Mouse (Mus musculus) midbrain, postnatal 0 days (tissue): Measurements from ENCODE around the gene Tmem262. TPM values are rescaled to one million over a fixed set of nuclear protein-coding genes. Genes with fewer than 3 reads are reported as not detected.

ENCODE experiments used
- ATAC-seq: fragments of 200-750 bp; cut with Nextera tagmentation; 2 replicates; pipeline ENCODE4 v1.8.0; 2017; ENCODE audit warnings: moderate number of reproducible peaks, mild to moderate bottlenecking, moderate TSS enrichment, moderate library complexity; ENCODE audit not compliant: low FRiP score
- DNase-seq: peaks from one replicate; pipeline ENCODE4 v3.0.0-alpha.2; 2015; ENCODE audit warnings: low spot score
- H3K27ac ChIP-seq: fragments of 300-500 bp; sonication (generic); 2 replicates; pipeline ENCODE4 v1.5.1; 2014; ENCODE audit warnings: low read depth, mild to moderate bottlenecking, low read length, mixed read lengths
- H3K27me3 ChIP-seq: fragments of 300-500 bp; sonication (generic); 2 replicates; pipeline ENCODE4 v1.6.1; 2014; ENCODE audit warnings: low read length, control low read depth, mixed read lengths; ENCODE audit not compliant: insufficient read depth
- H3K36me3 ChIP-seq: fragments of 300-500 bp; sonication (generic); 2 replicates; pipeline ENCODE4 v1.6.1; 2014; ENCODE audit warnings: low read length, control low read depth, mixed read lengths; ENCODE audit not compliant: insufficient read depth
- H3K4me1 ChIP-seq: fragments of 300-500 bp; sonication (generic); 2 replicates; pipeline ENCODE4 v1.6.1; 2014; ENCODE audit warnings: mild to moderate bottlenecking, control low read depth, antibody characterized with exemption, low read length, mixed read lengths; ENCODE audit not compliant: insufficient read depth
- H3K4me2 ChIP-seq: fragments of 300-500 bp; sonication (generic); 2 replicates; pipeline ENCODE4 v1.6.1; 2014; ENCODE audit warnings: low read depth, mild to moderate bottlenecking, low read length, mixed read lengths; ENCODE audit not compliant: poor library complexity, severe bottlenecking
- H3K4me3 ChIP-seq: fragments of 300-500 bp; sonication (generic); 2 replicates; pipeline ENCODE4 v1.5.1; 2014; ENCODE audit warnings: low read depth, mild to moderate bottlenecking, low read length, moderate library complexity
- H3K9ac ChIP-seq: fragments of 300-500 bp; sonication (generic); replicated peaks from 2 replicates; pipeline ENCODE4 v1.6.1; 2014; ENCODE audit warnings: mild to moderate bottlenecking, low read length, moderate library complexity, mixed read lengths; ENCODE audit not compliant: poor library complexity, severe bottlenecking
- H3K9me3 ChIP-seq: fragments of 300-500 bp; sonication (generic); 2 replicates; pipeline ENCODE4 v1.6.1; 2016; ENCODE audit warnings: low read length, control low read depth
- CTCF ChIP-seq: IDR thresholded peaks from 2 replicates; pipeline ENCODE4 v1.5.1; 2016; ENCODE audit warnings: antibody characterized with exemption, mild to moderate bottlenecking
- WGBS: fragments of 180-500 bp; shearing (Covaris S2); extraction: QIAGEN DNeasy Blood & Tissue Kit; methylation state at CpG from one replicate; pipeline ENCODE4 v1.1.7; 2014; 5-methylcytosine and 5-hydroxymethylcytosine counted together
- microRNA-seq: library from miRNA; unstranded; fragments of <30 nt; microRNA quantifications from one replicate; pipeline ENCODE4, GENCODE M21; 2016; ENCODE audit warnings: borderline number of aligned reads
- polyA plus RNA-seq: library from polyadenylated mRNA; unstranded; fragments of >200 nt; fragmentation: Nextera tagmentation; extraction: Ambion mirVana; gene quantifications from 2 replicates; pipeline ENCODE4 v1.2.1, GENCODE M21; 2015
- total RNA-seq: library from RNA; depleted of rRNA; stranded (reverse); fragments of >200 nt; gene quantifications from 2 replicates; pipeline ENCODE4 v1.2.3, GENCODE M21; 2014; rRNA removed

Tmem262 gene
- total and polyA plus RNA-seq, 2 experiments from 2014 or later = not detected

- peak; percentile 75 for TF ChIP-seq CTCF
- peak; percentile 52 for DNase-seq
Measured at GRCm38 (mm10) chr19:6126289-6126688, 46.5 kb downstream of the Tmem262 start.

GRCm38 (mm10) chr19:6126789-6127580, 47.2 kb downstream of the Tmem262 start:
- no peak for TF ChIP-seq CTCF
- Histone ChIP-seq H3K36me3 (0 out of 2 replicates have a peak, but pooled peaks cover under 1% of the 10 kb centered on the region), H3K9ac (no peak overlapping the region), H3K27me3 (no peaks in the 10 kb centered on the region), H3K4me2 (peak overlapping the region; percentile 51), H3K4me1 (no peaks in the 10 kb centered on the region), H3K27ac (no peak overlapping the region), H3K4me3 (peak overlapping the region; percentile 50), H3K9me3 (no peaks in the 10 kb centered on the region)
- WGBS = 76% methylated on average over 10 of the region's 10 CpGs
- ATAC-seq (no peak), DNase-seq (no peak)

More at GRCm38 (mm10) chr19:6126289-6126688, 46.5 kb downstream of the Tmem262 start:
- ATAC-seq = no peak
- Histone ChIP-seq H3K4me1 (no peaks in the 10 kb centered on the region), H3K9me3 (no peaks in the 10 kb centered on the region), H3K4me3 (no peak overlapping the region), H3K27me3 (no peaks in the 10 kb centered on the region), H3K9ac (no peak overlapping the region), H3K27ac (no peak overlapping the region), H3K36me3 (peaks cover 7% of the 10 kb centered on the region), H3K4me2 (no peak overlapping the region)
- 26% methylated on average over 4 of the region's 4 CpGs for WGBS

DNA sequence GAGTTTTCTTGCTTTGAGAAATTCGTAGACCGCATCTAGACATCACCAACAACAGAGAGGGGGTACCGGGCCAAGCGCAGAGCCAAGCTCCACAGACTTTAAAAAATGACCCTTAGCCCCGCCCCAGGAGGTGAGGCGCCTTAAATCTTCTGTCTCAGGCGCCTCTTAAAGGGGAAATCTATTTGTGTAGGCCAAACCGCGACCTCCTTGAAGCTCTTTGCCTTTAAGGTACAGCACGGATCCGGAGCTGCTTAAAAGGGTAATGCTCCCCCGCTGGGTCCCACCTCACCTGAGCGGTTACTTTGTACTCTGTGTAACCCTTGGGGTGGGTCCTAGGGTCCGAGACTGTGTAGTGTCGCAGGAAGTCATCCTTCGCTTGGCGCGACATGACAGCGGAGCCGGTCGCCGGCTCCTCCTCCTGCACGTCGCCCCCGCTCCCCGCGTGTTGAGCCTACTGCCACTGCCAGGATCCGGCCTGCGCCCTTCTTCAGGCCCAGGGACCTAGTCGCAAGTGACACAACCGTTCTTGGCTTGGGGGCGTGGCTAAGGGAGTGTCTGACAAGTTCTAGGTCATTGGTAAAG, 48.0 kb downstream of the Tmem262 start, which contains the start of gene Snx15:
Gene Snx15 (minus strand): TSS at position 545 of the 582 bp plus-strand sequence.
- H3K27ac ChIP-seq = peak within 1 kb of the TSS; percentile 93
- peak within 1 kb of the TSS; percentile 51 for H3K4me2 ChIP-seq
- ATAC-seq = peak; percentile 94
- H3K36me3 ChIP-seq = no peaks in the 10 kb centered on the region
- H3K4me1 ChIP-seq = no peaks in the 10 kb centered on the region
- H3K27me3 ChIP-seq = no peaks in the 10 kb centered on the region
- TF ChIP-seq CTCF = peak; percentile 27
- H3K9ac ChIP-seq = peak within 1 kb of the TSS; percentile 57
- WGBS = under 1% methylated on average over 32 of the region's 32 CpGs
- DNase-seq = peak; percentile 97
- peak within 1 kb of the TSS; percentile 50 for H3K4me3 ChIP-seq
- H3K9me3 ChIP-seq = no peaks in the 10 kb centered on the region

Small RNAs within 50 kb of the gene (microRNA-seq; reads per million reads assigned to microRNA genes)
- gene Mir6988 = 3.4 reads per million, percentile 2 among the genes with 10 or more reads in this experiment

Other genes with a start within 250 kb of the Tmem262 start
- gene Frmd8, start 204.8 kb upstream of the Tmem262 start, total RNA-seq = 11.2 and 19.1 TPM in 2 replicates
- gene Frmd8, start 204.8 kb upstream of the Tmem262 start, polyA plus RNA-seq = 11.2 and 11.7 TPM in 2 replicates
- 3.7 and 4.8 TPM in 2 replicates for gene Slc25a45, start 202.2 kb upstream of the Tmem262 start, total RNA-seq
- gene Slc25a45, start 202.2 kb upstream of the Tmem262 start, polyA plus RNA-seq = 2.1 and 2.7 TPM in 2 replicates
- gene Tigd3, start 185.9 kb upstream of the Tmem262 start, total RNA-seq = 9.0 and 11.4 TPM in 2 replicates
- gene Tigd3, start 185.9 kb upstream of the Tmem262 start, polyA plus RNA-seq = 10.6 and 10.9 TPM in 2 replicates
- 52.9 and 84.7 TPM in 2 replicates for gene Dpf2, start 167.0 kb upstream of the Tmem262 start, total RNA-seq
- gene Dpf2, start 167.0 kb upstream of the Tmem262 start, polyA plus RNA-seq = 57.7 and 61.0 TPM in 2 replicates
- 20.6 and 28.4 TPM in 2 replicates for gene Cdc42ep2, start 155.2 kb upstream of the Tmem262 start, total RNA-seq
- 19.2 and 20.9 TPM in 2 replicates for gene Cdc42ep2, start 155.2 kb upstream of the Tmem262 start, polyA plus RNA-seq
- gene Pola2, start 115.8 kb upstream of the Tmem262 start, total RNA-seq = 17.8 and 21.6 TPM in 2 replicates
- gene Pola2, start 115.8 kb upstream of the Tmem262 start, polyA plus RNA-seq = 16.7 and 16.9 TPM in 2 replicates
- not detected in 2 replicates for gene Slc22a20, start 93.9 kb upstream of the Tmem262 start, total RNA-seq
- not detected in 2 replicates for gene Slc22a20, start 93.9 kb upstream of the Tmem262 start, polyA plus RNA-seq
- gene Capn1, start 64.1 kb upstream of the Tmem262 start, total RNA-seq = 7.9 and 13.2 TPM in 2 replicates
- 3.3 and 3.9 TPM in 2 replicates for gene Capn1, start 64.1 kb upstream of the Tmem262 start, polyA plus RNA-seq
- 27.8 and 36.3 TPM in 2 replicates for gene Syvn1, start 33.5 kb upstream of the Tmem262 start, total RNA-seq
- gene Syvn1, start 33.5 kb upstream of the Tmem262 start, polyA plus RNA-seq = 34.6 and 34.8 TPM in 2 replicates
- 34.7 and 37.3 TPM in 2 replicates for gene Mrpl49, start 22.2 kb upstream of the Tmem262 start, total RNA-seq
- 50.0 and 55.8 TPM in 2 replicates for gene Mrpl49, start 22.2 kb upstream of the Tmem262 start, polyA plus RNA-seq
- 494 and 628 TPM in 2 replicates for gene Fau, start 22.2 kb upstream of the Tmem262 start, total RNA-seq
- 587 and 625 TPM in 2 replicates for gene Fau, start 22.2 kb upstream of the Tmem262 start, polyA plus RNA-seq
- gene Znhit2, start 18.8 kb upstream of the Tmem262 start, total RNA-seq = 53.3 and 59.1 TPM in 2 replicates
- gene Znhit2, start 18.8 kb upstream of the Tmem262 start, polyA plus RNA-seq = 40.4 and 41.0 TPM in 2 replicates
- 79.5 and 98.1 TPM in 2 replicates for gene Tm7sf2, start 11.7 kb upstream of the Tmem262 start, total RNA-seq
- gene Tm7sf2, start 11.7 kb upstream of the Tmem262 start, polyA plus RNA-seq = 50.2 and 51.6 TPM in 2 replicates
- gene Vps51, start 2.8 kb upstream of the Tmem262 start, total RNA-seq = 95.7 and 114 TPM in 2 replicates
- 92.4 and 101 TPM in 2 replicates for gene Vps51, start 2.8 kb upstream of the Tmem262 start, polyA plus RNA-seq
- gene Gm28374, start 2.2 kb downstream of the Tmem262 start, total RNA-seq = not detected in 2 replicates
- gene Gm28374, start 2.2 kb downstream of the Tmem262 start, polyA plus RNA-seq = 0.81 and 1.1 TPM in 2 replicates
- 76.0 and 97.6 TPM in 2 replicates for gene Zfpl1, start 4.9 kb downstream of the Tmem262 start, total RNA-seq
- gene Zfpl1, start 4.9 kb downstream of the Tmem262 start, polyA plus RNA-seq = 92.0 and 99.6 TPM in 2 replicates
- gene Cdca5, start 5.0 kb downstream of the Tmem262 start, total RNA-seq = 1.3 and 1.6 TPM in 2 replicates
- 1.6 and 1.8 TPM in 2 replicates for gene Cdca5, start 5.0 kb downstream of the Tmem262 start, polyA plus RNA-seq
- not detected in 2 replicates for gene AC131692.1, start 14.4 kb downstream of the Tmem262 start, total RNA-seq
- gene AC131692.1, start 14.4 kb downstream of the Tmem262 start, polyA plus RNA-seq = not detected in 2 replicates
- gene Naaladl1, start 25.7 kb downstream of the Tmem262 start, total RNA-seq = 0.42 and 1.0 TPM in 2 replicates
- gene Naaladl1, start 25.7 kb downstream of the Tmem262 start, polyA plus RNA-seq = 0.41 and 0.53 TPM in 2 replicates
- 66.6 and 73.1 TPM in 2 replicates for gene Sac3d1, start 38.6 kb downstream of the Tmem262 start, total RNA-seq
- gene Sac3d1, start 38.6 kb downstream of the Tmem262 start, polyA plus RNA-seq = 52.6 and 53.1 TPM in 2 replicates
- 51.0 and 66.4 TPM in 2 replicates for gene Snx15, start 48.3 kb downstream of the Tmem262 start, total RNA-seq
- gene Snx15, start 48.3 kb downstream of the Tmem262 start, polyA plus RNA-seq = 66.1 and 69.1 TPM in 2 replicates
- gene Batf2, start 61.0 kb downstream of the Tmem262 start, total RNA-seq = not detected in 2 replicates
- gene Batf2, start 61.0 kb downstream of the Tmem262 start, polyA plus RNA-seq = not detected in 2 replicates
- 83.4 and 123 TPM in 2 replicates for gene Arl2, start 61.5 kb downstream of the Tmem262 start, total RNA-seq
- gene Arl2, start 61.5 kb downstream of the Tmem262 start, polyA plus RNA-seq = 159 and 174 TPM in 2 replicates
- not detected in 2 replicates for gene Majin, start 104.4 kb downstream of the Tmem262 start, total RNA-seq
- gene Majin, start 104.4 kb downstream of the Tmem262 start, polyA plus RNA-seq = 0.16 and 0.18 TPM in 2 replicates
- not detected in 2 replicates for gene Gpha2, start 146.3 kb downstream of the Tmem262 start, total RNA-seq
- 0.31 TPM in 1 of 2 replicates, not detected in the other for gene Gpha2, start 146.3 kb downstream of the Tmem262 start, polyA plus RNA-seq
- 248 and 256 TPM in 2 replicates for gene Ppp2r5b, start 155.8 kb downstream of the Tmem262 start, total RNA-seq
- gene Ppp2r5b, start 155.8 kb downstream of the Tmem262 start, polyA plus RNA-seq = 177 and 189 TPM in 2 replicates
- gene Atg2a, start 161.6 kb downstream of the Tmem262 start, total RNA-seq = 34.3 and 38.2 TPM in 2 replicates
- gene Atg2a, start 161.6 kb downstream of the Tmem262 start, polyA plus RNA-seq = 9.6 and 9.7 TPM in 2 replicates
- gene Ehd1, start 196.7 kb downstream of the Tmem262 start, total RNA-seq = 117 and 139 TPM in 2 replicates
- gene Ehd1, start 196.7 kb downstream of the Tmem262 start, polyA plus RNA-seq = 73.0 and 74.0 TPM in 2 replicates
- 4.8 and 5.4 TPM in 2 replicates for gene Cdc42bpg, start 226.4 kb downstream of the Tmem262 start, total RNA-seq
- 0.20 and 0.67 TPM in 2 replicates for gene Cdc42bpg, start 226.4 kb downstream of the Tmem262 start, polyA plus RNA-seq